Mouse (Mus musculus) embryonic stem cell, embryonic (primary cell): Measurements from ENCODE around the gene Ablim2.

Experiments used
- CTCF ChIA-PET, 4 experiments: fragments of 300-600 bp in 2 of 4; fragments of 350-600 bp in 2 of 4; sonication (Branson Sonifier 250); formaldehyde crosslinking; loops; one replicate each; lab custom pipeline; 2022; ENCODE audit warnings: inconsistent platforms in 2 of 4; lab: Charles Lee
- POLR2A ChIA-PET, 4 experiments: fragments of 300-600 bp in 2 of 4; fragments of 350-600 bp in 2 of 4; sonication (Branson Sonifier 250); formaldehyde crosslinking; loops; one replicate each; lab custom pipeline; 2022; ENCODE audit warnings: antibody characterized with exemption in 4 of 4, inconsistent platforms in 1 of 4; lab: Charles Lee

The Ablim2 gene

DNA sequence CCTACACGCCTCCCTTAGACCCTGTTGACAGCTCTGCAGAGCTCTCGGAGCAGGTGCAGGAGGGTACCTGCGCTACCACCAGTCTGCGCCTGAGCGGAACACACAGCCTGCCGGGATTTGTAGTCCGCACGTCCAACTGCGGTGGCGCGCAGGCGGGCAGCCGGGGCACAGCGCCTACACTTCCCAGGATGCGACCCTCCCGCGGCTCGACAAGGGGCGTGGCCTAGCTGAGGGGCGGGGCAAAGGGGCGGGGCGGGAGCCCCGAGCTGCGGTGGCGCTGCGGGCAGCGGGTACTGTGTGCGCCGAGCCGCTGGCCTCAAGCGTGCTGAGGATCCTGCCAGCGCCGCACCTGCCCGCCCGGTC lies at the start of gene Ablim2:
TSS of gene Ablim2 (plus strand) at position 242 of the 363 bp plus-strand sequence.
- CTCF ChIA-PET = interaction anchor here (0.5 to 5.7 kb wide), 45 partner anchors 8 to 396 kb away, joined by 3 to 29 read pairs (median 4); partner anchors contain the start of gene Sh3tc1 (in 2 of the 4)
- POLR2A ChIA-PET = interaction anchor here (0.5 to 7.1 kb wide), 68 partner anchors 9 to 1289 kb away, joined by 3 to 139 read pairs (median 5); partner anchors contain the start of genes Sh3tc1 (in 3 of the 4), Afap1 (in 2 of the 4), Acox3 (in 1 of the 4) and Grk4 (in 1 of the 4)

DNA sequence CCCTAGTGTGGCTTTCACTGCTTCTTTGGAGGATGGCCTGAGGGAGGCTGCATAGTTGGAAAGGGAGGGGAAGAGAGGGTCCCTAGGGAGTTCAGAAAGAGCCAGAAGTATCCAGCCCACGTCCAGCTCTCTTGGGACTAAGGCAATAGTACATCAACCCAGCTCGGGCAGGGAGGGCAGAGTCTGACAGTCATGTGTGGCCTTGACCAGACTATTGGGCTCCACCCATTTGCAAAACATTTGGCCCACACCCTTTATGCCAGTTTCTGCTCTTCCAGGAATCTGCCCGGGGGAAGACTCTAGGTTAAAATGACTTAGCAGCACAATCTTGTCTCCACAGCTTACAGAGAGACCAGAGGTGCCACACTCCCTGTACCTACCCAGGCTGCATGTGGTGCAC lies 47.2 kb upstream of the Ablim2 start:
- ChIA-PET CTCF (interaction anchor here in 3 of 4 experiments (1.0 to 3.1 kb wide), 9 partner anchors 10 to 148 kb away, joined by 3 to 36 read pairs (median 4); no protein-coding TSS in a partner anchor), POLR2A (interaction anchor here in 3 of 4 experiments (0.6 to 3.0 kb wide), 25 partner anchors 8 to 204 kb away, joined by 3 to 20 read pairs (median 5); partner anchors contain the start of genes Trmt44 (in 3 of the 3) and Acox3 (in 1 of the 3))

DNA sequence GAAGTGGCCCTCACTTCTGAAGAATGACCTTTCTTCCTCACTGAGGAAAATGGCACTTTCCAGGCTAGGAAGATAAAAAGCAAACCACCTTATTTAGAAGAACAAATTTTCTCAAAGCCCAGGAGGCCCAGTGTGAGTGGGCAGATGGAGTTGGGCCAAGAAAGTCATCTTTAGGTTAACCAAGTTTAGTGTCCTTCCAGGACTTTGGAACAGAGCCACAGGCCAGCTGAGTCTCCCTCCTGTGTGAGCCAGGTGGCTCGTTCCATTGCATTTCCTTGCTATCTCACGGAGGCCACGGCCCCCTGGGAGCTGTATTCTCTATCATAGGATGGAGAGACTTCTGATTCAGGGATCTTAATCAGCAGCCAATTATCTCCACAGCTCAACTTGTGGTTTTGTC lies 46.7 kb upstream of the Ablim2 start:
- CTCF ChIA-PET = interaction anchor here in 3 of 4 experiments (1.0 to 3.1 kb wide), 6 partner anchors 10 to 147 kb away, joined by 3 to 36 read pairs (median 4); no protein-coding TSS in a partner anchor
- POLR2A ChIA-PET = interaction anchor here in 3 of 4 experiments (0.5 to 3.0 kb wide), 19 partner anchors 10 to 204 kb away, joined by 3 to 13 read pairs (median 4); partner anchors contain the start of genes Trmt44 (in 2 of the 3) and Acox3 (in 1 of the 3)

DNA sequence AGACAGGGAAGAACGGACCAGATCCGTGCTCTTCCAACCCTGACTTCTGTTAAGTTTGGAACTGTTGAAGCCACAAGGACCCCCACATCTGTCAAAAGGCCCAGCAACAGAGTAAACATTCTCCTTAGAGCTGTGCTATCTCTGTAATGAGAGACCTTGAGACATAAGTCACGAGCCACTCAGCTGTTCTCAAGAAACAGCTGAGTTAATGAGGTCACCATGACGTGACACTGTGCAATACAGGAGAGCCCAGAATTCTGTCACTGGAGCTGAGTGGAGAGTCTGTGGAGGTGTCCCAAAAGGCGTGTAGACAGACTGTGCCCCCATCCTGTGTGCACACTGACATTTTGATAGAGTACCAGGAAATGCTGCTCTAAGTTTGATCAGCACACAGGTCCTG lies 45.2 kb upstream of the Ablim2 start:
- ChIA-PET POLR2A (interaction anchor here in 2 of 4 experiments (0.6 to 2.5 kb wide), 5 partner anchors 12 to 58 kb away, joined by 3 to 27 read pairs (median 3); no protein-coding TSS in a partner anchor), CTCF (interaction anchor here in 3 of 4 experiments (1.3 to 3.8 kb wide), 7 partner anchors 10 to 189 kb away, joined by 3 to 82 read pairs (median 37); no protein-coding TSS in a partner anchor)

DNA sequence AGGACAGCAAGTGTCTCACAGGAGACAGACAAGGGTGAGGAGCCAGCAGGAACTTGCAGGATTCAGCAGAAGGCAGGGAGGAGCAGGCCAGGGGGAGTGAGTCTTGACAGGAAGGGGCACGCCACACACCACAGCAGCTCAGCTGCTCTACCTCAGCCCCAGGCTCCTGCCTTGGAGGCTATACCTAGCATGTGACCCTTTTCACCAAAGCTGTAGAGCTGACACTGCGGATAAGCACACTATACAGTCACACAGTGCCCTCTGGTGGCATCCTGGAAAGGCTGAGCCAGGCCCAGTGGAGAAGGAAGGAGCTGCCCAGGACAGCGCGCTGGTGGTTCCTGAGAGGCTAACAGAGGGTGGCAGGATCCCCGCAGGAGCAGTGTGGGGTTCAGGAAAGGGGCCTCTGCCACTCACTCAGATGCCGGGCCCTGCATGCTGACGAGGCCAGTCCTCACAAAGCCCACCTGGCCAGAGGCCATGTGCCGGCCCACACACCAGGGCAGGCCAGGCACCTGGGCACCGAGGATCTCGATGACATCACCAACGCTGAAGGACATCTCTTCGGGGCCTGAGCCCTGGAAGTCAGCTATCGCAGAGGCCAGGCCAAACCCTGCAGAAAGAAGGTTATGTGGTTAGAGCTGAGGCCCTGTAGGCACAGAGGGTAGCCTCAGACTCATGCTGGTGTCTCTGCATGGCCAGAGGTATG lies 43.9 kb upstream of the Ablim2 start:
- CTCF ChIA-PET = interaction anchor here (0.6 to 3.8 kb wide), 115 partner anchors 8 to 1180 kb away, joined by 3 to 82 read pairs (median 4); partner anchors contain the start of genes Cpz (in 3 of the 4), Sh3tc1 (in 3 of the 4), Ablim2 (in 2 of the 4) and Acox3 (in 1 of the 4)
- POLR2A ChIA-PET = interaction anchor here (0.6 to 2.5 kb wide), 31 partner anchors 8 to 524 kb away, joined by 3 to 27 read pairs (median 4); partner anchors contain the start of genes Afap1 (in 1 of the 4), Sh3tc1 (in 1 of the 4) and Trmt44 (in 1 of the 4)

DNA sequence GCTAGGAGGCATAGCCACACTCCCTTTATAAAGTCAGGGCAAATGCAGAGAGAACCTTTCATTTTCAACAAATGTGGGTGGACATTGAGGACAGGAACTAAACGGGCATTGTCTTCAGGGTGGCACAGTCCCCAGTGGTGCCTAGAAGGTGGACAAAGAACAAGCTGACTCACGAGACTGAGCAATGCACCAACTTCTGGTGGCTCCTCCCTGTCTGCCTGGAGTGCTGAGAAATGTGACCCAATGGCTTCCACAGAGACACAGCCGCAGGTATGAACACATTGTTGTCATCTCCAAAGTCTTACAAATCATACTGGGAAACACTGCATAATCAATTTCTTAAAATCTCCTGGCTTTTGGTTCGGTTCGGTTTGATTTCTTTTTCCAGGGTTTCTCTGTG lies 40.2 kb upstream of the Ablim2 start:
- ChIA-PET POLR2A (interaction anchor here in 3 of 4 experiments (0.5 to 4.2 kb wide), 55 partner anchors 8 to 1057 kb away, joined by 3 to 42 read pairs (median 4); partner anchors contain the start of genes Trmt44 (in 3 of the 3), Sh3tc1 (in 2 of the 3), Ablim2 (in 1 of the 3) and Acox3 (in 1 of the 3)), CTCF (interaction anchor here (0.5 to 3.6 kb wide), 48 partner anchors 8 to 1010 kb away, joined by 3 to 30 read pairs (median 4); partner anchors contain the start of genes Ablim2 (in 3 of the 4), Sh3tc1 (in 2 of the 4) and Acox3 (in 1 of the 4))

DNA sequence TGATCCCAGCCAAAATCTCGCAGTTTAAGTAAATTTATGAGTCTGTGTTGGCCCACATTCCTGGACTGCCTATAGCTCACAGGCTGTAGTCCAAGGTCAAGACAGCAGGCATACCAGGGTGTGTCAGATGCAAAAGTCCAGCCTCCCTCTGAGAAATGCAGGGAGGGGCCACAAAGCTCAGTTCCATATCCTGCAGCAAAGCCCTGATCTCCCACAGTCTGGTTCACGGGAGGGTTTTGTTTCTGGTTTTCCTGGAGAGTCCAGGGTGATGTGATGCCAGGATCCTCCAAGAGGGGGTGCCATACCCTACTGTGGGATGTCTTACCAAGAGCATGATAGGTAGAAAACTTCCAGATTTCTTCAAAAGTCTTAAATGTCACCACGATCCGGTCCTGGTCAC lies 39.7 kb upstream of the Ablim2 start:
- ChIA-PET POLR2A (interaction anchor here in 3 of 4 experiments (0.5 to 4.2 kb wide), 58 partner anchors 8 to 1058 kb away, joined by 3 to 42 read pairs (median 4); partner anchors contain the start of genes Trmt44 (in 3 of the 3), Ablim2 (in 2 of the 3), Sh3tc1 (in 2 of the 3) and Acox3 (in 1 of the 3)), CTCF (interaction anchor here (0.5 to 3.6 kb wide), 49 partner anchors 8 to 1011 kb away, joined by 3 to 30 read pairs (median 4); partner anchors contain the start of genes Ablim2 (in 3 of the 4), Sh3tc1 (in 2 of the 4) and Acox3 (in 1 of the 4))

DNA sequence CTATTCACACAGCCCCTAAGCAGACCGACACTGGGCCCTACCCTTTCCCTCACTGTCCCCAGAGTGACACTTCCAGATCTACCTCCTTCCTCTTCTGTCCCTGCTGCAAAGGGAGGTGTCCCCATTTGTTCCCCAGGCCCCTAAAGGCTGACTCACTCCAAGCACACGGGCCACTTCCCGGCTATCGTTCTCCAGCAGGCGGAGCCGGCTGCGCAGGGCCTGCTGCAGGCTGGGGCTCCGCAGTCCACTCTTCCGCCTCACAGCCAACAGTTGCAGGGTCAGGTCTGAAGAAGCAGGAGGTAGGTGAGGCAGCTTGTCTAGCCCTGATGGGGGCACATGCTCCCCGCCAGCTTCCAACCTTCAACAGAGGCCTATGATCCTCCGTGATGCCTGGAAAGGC lies 38.9 kb upstream of the Ablim2 start:
- ChIA-PET CTCF (interaction anchor here (0.6 to 3.6 kb wide), 20 partner anchors 14 to 385 kb away, joined by 3 to 30 read pairs (median 4); partner anchors contain the start of genes Acox3 (in 1 of the 4), Htra3 (in 1 of the 4) and Sh3tc1 (in 1 of the 4)), POLR2A (interaction anchor here in 3 of 4 experiments (0.5 to 5.9 kb wide), 25 partner anchors 9 to 143 kb away, joined by 3 to 42 read pairs (median 5); partner anchors contain the start of genes Ablim2 (in 2 of the 3), Sh3tc1 (in 2 of the 3), Trmt44 (in 2 of the 3) and Acox3 (in 1 of the 3))

DNA sequence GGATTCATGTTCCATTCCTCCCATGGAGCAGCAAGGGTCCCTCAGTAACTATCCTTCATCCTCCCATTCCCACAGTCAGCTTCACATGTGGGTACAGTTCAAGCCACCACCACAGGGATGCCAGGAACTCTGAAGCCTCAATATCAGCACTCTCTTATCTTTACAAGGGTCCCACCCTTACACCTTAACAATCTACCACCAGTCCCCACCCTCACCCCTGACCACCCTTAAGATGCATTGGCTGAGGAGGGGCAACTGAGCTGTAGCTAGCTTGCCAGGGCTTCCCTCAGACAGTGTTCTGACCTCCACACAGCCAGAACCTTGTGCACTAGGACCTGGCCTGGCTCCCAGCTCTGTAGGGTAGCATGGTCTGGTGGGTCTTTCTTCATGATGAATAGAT lies 38.3 kb upstream of the Ablim2 start:
- CTCF ChIA-PET = interaction anchor here (0.8 to 3.6 kb wide), 15 partner anchors 14 to 139 kb away, joined by 3 to 30 read pairs (median 4); partner anchors contain the start of genes Acox3 (in 1 of the 4) and Sh3tc1 (in 1 of the 4)
- POLR2A ChIA-PET = interaction anchor here in 3 of 4 experiments (0.8 to 5.9 kb wide), 19 partner anchors 10 to 144 kb away, joined by 3 to 42 read pairs (median 8); partner anchors contain the start of genes Sh3tc1 (in 2 of the 3), Ablim2 (in 1 of the 3), Acox3 (in 1 of the 3) and Trmt44 (in 1 of the 3)

DNA sequence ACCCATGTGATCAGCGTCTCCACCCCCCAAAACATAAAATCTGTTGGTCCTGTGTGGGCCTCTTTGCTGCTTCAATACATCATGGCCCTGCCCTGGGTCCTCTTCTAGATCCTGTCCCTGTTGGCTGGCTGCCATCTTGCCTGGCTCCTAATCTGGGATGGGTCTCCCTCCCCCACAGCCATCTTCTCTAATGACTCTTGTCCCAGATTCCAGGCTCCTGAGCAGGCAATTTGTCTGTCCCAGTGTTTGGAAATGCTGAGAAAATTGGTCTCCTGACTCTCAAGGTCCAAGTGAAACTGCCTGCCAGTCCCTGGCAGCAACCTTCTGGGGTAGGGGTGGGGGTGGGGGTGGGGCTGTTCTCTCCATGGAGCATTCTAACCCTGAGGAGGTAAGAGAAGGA lies 37.8 kb upstream of the Ablim2 start:
- ChIA-PET CTCF (interaction anchor here (0.6 to 3.6 kb wide), 11 partner anchors 13 to 595 kb away, joined by 3 to 30 read pairs (median 3); partner anchors contain the start of gene Acox3 (in 1 of the 4)), POLR2A (interaction anchor here in 3 of 4 experiments (0.9 to 5.9 kb wide), 16 partner anchors 9 to 144 kb away, joined by 3 to 39 read pairs (median 8); partner anchors contain the start of genes Ablim2 (in 2 of the 3), Sh3tc1 (in 2 of the 3) and Trmt44 (in 1 of the 3))

DNA sequence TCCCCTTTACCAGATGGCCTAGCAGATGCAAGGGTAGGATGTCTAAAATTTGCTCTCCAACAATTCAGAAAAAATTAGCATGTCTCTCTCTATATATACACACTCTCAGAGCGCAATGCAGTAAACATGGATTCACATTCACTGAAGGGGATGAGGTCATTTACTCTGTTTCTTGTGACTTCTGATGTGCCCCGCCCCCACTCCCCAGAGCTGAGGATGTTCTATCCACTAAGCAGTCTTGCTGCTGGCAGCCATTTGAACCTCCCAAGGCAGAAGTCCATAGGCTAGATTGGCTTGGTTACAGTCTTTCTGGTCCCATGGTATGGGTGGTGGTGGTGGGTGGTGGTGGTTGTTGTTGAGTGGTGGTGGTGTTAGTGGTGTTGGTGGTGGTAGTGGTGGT lies 35.7 kb upstream of the Ablim2 start:
- CTCF ChIA-PET = interaction anchor here (0.6 to 1.7 kb wide), 8 partner anchors 8 to 136 kb away, joined by 3 to 6 read pairs (median 3); no protein-coding TSS in a partner anchor

DNA sequence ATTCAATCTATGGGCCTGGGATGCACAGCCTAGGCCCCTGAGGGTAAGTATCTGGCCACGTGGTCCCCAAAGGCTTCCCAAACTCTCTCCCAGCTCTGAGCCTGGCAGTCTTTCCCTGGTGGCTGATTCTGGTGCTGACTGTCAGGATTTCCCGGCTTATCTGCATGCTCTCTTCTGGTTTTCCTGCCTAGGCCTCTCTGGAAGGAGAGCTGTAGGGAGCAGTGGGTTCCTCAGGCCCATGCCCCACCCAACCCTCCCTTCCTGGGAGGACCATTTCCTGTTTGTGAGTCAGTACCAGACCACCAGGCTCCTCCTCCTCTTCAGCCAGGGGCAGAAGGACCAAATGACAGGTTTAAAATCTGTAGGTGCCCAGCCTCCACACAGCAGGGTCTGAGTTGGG lies 35.0 kb upstream of the Ablim2 start:
- ChIA-PET POLR2A (interaction anchor here in 3 of 4 experiments (0.6 to 5.9 kb wide), 19 partner anchors 9 to 154 kb away, joined by 3 to 38 read pairs (median 4); partner anchors contain the start of genes Ablim2 (in 2 of the 3) and Sh3tc1 (in 2 of the 3)), CTCF (interaction anchor here (0.6 to 1.7 kb wide), 9 partner anchors 9 to 399 kb away, joined by 3 to 6 read pairs (median 3); no protein-coding TSS in a partner anchor)

More for the DNA sequence above, 35.7 kb upstream of the Ablim2 start:
- POLR2A ChIA-PET = interaction anchor here in 3 of 4 experiments (0.7 to 5.9 kb wide), 11 partner anchors 8 to 46 kb away, joined by 3 to 38 read pairs (median 4); partner anchors contain the start of genes Sh3tc1 (in 2 of the 3) and Ablim2 (in 1 of the 3)

DNA sequence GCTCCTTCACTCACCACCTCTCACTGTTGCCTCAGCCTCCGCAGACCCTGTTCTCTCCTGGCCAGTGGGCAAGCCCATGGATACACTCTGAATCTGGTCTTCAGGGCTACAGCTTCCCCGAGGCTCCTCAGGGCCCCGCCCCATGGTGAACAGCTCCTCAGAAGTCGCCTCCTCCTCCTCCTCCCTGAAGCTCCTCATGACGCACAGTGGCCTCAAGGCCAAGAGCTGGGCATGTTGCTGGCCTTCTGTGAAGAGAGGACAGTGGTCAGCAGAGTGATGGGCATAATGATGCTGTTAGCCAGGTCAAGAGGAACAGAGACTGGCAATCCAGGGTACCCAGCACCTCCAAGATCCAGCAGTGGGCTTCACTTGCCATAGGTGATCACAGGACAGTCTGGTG lies 33.8 kb upstream of the Ablim2 start:
- ChIA-PET CTCF (interaction anchor here in 3 of 4 experiments (0.6 to 1.4 kb wide), 6 partner anchors 10 to 72 kb away, joined by 3 to 4 read pairs (median 3); no protein-coding TSS in a partner anchor), POLR2A (interaction anchor here in 2 of 4 experiments (1.4 to 5.9 kb wide), 9 partner anchors 10 to 52 kb away, joined by 3 to 38 read pairs (median 5); partner anchors contain the start of genes Ablim2 (in 2 of the 2) and Sh3tc1 (in 2 of the 2))

DNA sequence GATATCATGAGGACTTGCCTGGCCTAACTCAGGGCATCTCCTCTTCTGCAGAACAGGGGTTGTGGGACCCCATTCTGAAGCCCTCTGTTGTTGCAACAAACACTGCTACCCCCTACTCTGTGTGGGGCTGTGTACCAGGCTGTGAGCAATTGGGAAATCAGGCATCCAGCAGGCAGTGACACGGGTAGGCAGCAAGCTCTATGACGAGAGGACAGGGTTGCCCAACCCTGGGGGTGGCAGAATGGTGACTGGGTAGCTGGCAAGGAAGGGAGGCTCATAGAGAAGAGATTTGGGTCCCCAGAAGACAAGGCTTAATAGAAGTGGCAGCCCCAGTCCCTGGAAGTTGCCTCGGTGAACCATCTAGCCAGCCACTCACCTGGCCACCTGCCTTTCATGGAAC lies 31.8 kb upstream of the Ablim2 start:
- CTCF ChIA-PET = no interaction called here
- POLR2A ChIA-PET = interaction anchor here in 2 of 4 experiments (0.6 to 1.4 kb wide), 3 partner anchors 9 to 1066 kb away, joined by 3 read pairs; no protein-coding TSS in a partner anchor

DNA sequence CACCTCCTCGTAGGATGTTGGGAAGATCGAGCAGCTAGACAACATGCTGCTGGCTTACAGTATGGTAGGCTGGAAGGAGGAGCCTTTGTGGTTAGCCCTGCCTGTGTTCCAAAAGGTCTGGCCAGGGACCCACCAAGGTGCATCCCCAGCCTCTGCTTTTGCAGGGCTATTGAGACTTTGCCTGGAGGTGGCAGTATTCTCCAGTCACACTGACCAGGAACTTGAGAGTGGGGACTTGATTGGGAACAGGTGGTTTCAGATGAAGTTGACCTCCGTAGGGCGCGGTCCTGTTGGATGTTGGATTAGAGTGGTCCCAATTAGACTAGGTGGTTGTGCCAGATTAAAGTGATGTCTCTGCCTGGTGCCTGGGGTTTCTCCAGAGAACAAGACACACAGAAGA lies 30.2 kb upstream of the Ablim2 start:
- CTCF ChIA-PET = no interaction called here
- POLR2A ChIA-PET = interaction anchor here in 2 of 4 experiments (1.1 to 1.3 kb wide), 2 partner anchors 10 to 14 kb away, joined by 3 read pairs; no protein-coding TSS in a partner anchor

DNA sequence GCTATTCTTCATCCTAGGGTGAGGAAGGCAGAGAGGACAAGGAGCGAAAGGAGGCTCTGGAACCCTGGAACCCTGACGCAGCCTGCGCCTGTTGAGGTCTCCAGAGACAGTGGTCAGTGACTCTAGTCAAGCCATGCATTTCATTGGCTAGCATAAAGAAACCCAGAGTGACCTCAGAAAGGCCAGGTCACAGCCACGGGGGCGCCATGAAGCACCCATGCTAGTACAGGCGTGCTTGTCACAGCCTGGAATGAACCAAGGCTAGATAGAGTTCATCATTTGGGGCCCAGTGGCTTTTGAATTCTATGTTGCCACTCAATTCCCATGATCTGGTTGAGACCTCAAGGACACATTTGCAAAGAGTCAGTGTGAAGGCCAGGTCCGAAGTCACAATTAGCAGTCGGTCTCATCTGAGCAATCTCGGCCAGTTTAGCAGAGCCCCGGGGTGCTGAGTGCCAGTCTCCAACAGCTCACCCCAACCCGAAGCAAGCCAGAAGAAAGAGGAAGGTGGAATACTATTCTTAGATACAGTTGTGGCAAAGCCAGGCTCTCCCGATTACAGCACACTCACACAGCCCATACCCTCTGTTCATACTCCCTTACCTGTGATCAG lies 29.2 kb upstream of the Ablim2 start:
- ChIA-PET CTCF (interaction anchor here in 3 of 4 experiments (0.6 to 1.7 kb wide), 5 partner anchors 11 to 1205 kb away, joined by 3 to 6 read pairs (median 4); no protein-coding TSS in a partner anchor), POLR2A (interaction anchor here in 3 of 4 experiments (0.6 to 2.8 kb wide), 17 partner anchors 8 to 103 kb away, joined by 3 to 18 read pairs (median 4); partner anchors contain the start of genes Sh3tc1 (in 3 of the 3) and Ablim2 (in 1 of the 3))
